Mouse (Mus musculus): ENCODE measurements around the gene Dock4.

DNA sequence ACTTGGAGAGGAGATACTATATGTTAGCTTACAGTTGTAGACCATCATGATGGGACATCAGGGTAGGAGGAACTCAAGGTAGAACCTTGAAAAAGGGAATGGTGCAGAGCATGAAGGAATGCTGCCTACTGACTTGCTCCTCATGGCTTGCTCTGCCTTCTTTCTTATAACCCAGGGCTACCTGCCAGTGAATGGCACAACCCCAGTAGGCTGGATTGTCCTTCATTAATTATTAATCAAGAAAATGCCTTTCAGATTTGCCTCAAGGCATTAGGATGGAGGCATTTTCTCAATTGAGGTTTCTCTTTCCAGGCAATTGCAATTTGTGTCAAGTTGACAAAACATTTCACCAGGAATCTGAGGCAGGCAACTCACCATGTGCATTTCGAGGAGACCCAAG, 92.1 kb downstream of the Dock4 start:
- TF ChIP-seq POLR2A (IDR thresholded peaks at IDR 0.05; ENCODE audit: control insufficient read depth, low read depth, low read length) (no peak), CTCF (IDR thresholded peaks at IDR 0.05; ENCODE audit: control insufficient read depth, insufficient read depth, insufficient replicate concordance, low read depth, low read length) (no peak)
